Mouse (Mus musculus) stomach, embryonic 15.5 days (tissue): ENCODE measurements around the gene Mtcl1. TPM values are rescaled to one million over a fixed set of nuclear protein-coding genes. Genes with fewer than 3 reads are reported as not detected.

ENCODE experiments used
- ATAC-seq: fragments of 200-750 bp; cut with Nextera tagmentation; 2 replicates; pipeline ENCODE4 v1.8.0; 2017; ENCODE audit warnings: low read depth, moderate number of reproducible peaks, moderate TSS enrichment; ENCODE audit not compliant: insufficient read depth, low FRiP score
- H3K27ac ChIP-seq: fragments of 300-500 bp; sonication (generic); 2 replicates; pipeline ENCODE4 v1.5.1; 2015; ENCODE audit warnings: mild to moderate bottlenecking, inconsistent platforms
- H3K27me3 ChIP-seq: fragments of 300-500 bp; sonication (generic); replicated peaks from 2 replicates; pipeline ENCODE4 v1.6.1; 2015; ENCODE audit warnings: inconsistent platforms
- H3K36me3 ChIP-seq: fragments of 300-500 bp; sonication (generic); 2 replicates; pipeline ENCODE4 v1.6.1; 2015; ENCODE audit warnings: inconsistent platforms
- H3K4me1 ChIP-seq: fragments of 300-500 bp; sonication (generic); 2 replicates; pipeline ENCODE4 v1.6.1; 2015; ENCODE audit warnings: inconsistent platforms
- H3K4me2 ChIP-seq: fragments of 300-500 bp; sonication (generic); 2 replicates; pipeline ENCODE4 v1.6.1; 2015; ENCODE audit warnings: mild to moderate bottlenecking, inconsistent platforms
- H3K4me3 ChIP-seq: fragments of 300-500 bp; sonication (generic); replicated peaks from 2 replicates; pipeline ENCODE4 v1.5.1; 2015; ENCODE audit warnings: inconsistent platforms
- H3K9ac ChIP-seq: fragments of 300-500 bp; sonication (generic); 2 replicates; pipeline ENCODE4 v1.6.1; 2015; ENCODE audit warnings: inconsistent platforms
- H3K9me3 ChIP-seq: fragments of 300-500 bp; sonication (generic); 2 replicates; pipeline ENCODE4 v1.6.1; 2016; ENCODE audit warnings: inconsistent platforms
- WGBS: fragments of 180-500 bp; shearing (Covaris S2); methylation state at CpG from one replicate; pipeline ENCODE4 v1.1.7; 2015; 5-methylcytosine and 5-hydroxymethylcytosine counted together
- polyA plus RNA-seq: library from polyadenylated mRNA; unstranded; fragments of >200 nt; fragmentation: Nextera tagmentation; extraction: Ambion mirVana; gene quantifications from 2 replicates; pipeline ENCODE4 v1.2.1, GENCODE M21; 2015

Gene Mtcl1
- polyA plus RNA-seq = 6.1 and 7.2 TPM in 2 replicates

DNA sequence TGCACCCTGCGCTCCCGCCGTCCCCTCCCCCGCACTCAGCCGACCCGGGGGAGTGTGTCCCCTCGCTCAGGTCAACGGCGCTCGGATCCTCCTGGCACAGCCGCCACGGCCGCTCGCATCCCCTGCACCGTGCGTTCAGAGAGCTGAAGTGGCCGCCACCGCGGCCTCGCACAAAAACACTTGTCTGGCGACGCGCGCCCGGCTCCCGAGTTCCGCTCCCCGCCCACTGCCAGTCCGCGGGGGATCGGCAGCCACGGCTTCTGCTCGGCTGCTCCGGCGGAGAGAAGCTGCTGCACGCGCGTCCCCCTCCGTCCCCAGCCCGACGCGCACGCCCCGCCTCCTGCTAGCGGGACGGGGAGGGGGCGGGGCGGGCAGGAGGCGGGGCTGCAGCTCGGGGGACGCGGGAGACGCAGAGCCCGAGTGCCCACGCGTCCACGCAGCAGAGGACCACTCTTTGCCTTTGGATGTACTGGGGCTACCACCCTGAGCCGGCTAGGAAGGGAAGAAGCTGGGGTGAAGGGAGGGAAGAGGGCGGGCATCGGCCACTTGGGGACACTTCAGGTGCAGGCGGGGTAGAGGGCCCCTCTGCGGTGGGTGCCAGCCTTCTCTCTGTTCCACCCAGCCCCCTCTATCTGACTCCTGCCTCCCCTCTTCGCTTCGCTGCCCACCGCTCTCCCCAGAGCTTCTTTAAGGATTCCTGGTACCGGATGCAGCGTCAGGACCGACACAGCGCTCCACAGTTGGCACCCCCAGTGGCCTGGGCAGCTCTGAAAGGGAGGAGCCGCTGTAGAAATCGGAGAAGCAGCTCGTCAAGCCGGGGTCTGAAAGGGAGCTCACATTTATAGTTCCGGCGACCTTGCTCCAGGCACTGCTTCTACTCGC lies at the start of gene Mtcl1:
TSS of gene Mtcl1 (minus strand) at position 291 of the 882 bp plus-strand sequence.
- H3K9me3 ChIP-seq = no peaks in the 10 kb centered on the region
- H3K27ac ChIP-seq = peak within 1 kb of the TSS; percentile 58; the same call in 1 of the 2 replicates
- H3K4me2 ChIP-seq = peak within 1 kb of the TSS; percentile 98
- peak within 1 kb of the TSS; percentile 71 for H3K4me3 ChIP-seq
- peak within 1 kb of the TSS; percentile 51 for H3K9ac ChIP-seq
- ATAC-seq = peak; percentile 73
- peaks cover 39% of the 10 kb centered on the region; the same call in 1 of the 2 replicates for H3K27me3 ChIP-seq
- under 1% methylated on average over 65 of the region's 76 CpGs for WGBS
- peaks cover 23% of the 10 kb centered on the region for H3K4me1 ChIP-seq
- H3K36me3 ChIP-seq = no peaks in the 10 kb centered on the region

GRCm38 (mm10) chr17:66498598-66498997 lies 49.0 kb upstream of the Mtcl1 start:
- Histone ChIP-seq H3K9ac (no peak overlapping the region), H3K36me3 (peaks cover 51% of the 10 kb centered on the region), H3K27ac (no peak overlapping the region), H3K4me3 (no peak overlapping the region), H3K27me3 (no peaks in the 10 kb centered on the region), H3K4me1 (no peaks in the 10 kb centered on the region), H3K9me3 (no peaks in the 10 kb centered on the region), H3K4me2 (no peak overlapping the region)
- 82% methylated on average over 14 of the region's 14 CpGs for WGBS
- ATAC-seq = no peak

- no peak for ATAC-seq
- Histone ChIP-seq H3K36me3 (peaks cover 51% of the 10 kb centered on the region), H3K27me3 (no peaks in the 10 kb centered on the region), H3K4me3 (no peak overlapping the region), H3K4me1 (no peaks in the 10 kb centered on the region), H3K4me2 (no peak overlapping the region), H3K9ac (no peak overlapping the region), H3K9me3 (no peaks in the 10 kb centered on the region), H3K27ac (no peak overlapping the region)
- 86% methylated on average over 9 of the region's 9 CpGs for WGBS
Measured at GRCm38 (mm10) chr17:66496589-66496988, 47.0 kb upstream of the Mtcl1 start.

DNA sequence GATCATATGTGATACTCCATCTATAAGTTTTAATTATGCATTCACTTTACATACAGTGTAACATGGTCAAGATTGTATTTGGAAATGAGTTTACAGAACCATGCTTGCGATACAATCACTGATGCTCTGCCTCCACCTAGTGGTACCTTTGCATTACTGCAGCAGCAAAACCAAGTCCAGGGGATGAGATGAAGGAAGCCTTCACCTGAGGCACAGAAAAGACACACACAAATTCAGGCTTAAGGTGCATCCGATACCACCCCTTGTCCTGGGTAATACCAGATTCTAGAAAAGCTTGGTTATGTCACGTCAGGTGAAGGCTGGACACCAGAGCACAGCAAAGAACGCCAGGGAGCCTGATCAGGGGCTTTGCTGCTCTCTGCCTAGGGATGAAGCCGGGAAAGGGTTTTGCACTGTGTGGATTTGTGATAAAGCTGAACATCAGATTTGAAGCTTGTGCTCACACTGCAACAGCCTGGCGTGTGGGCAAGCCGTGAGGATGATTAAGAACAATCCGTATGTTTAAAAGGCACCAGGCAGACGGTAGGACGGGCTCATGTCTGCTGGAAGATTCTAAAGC lies 40.6 kb upstream of the Mtcl1 start:
- no peak overlapping the region for H3K4me2 ChIP-seq
- no peaks in the 10 kb centered on the region for H3K9me3 ChIP-seq
- no peaks in the 10 kb centered on the region for H3K4me1 ChIP-seq
- no peaks in the 10 kb centered on the region for H3K27me3 ChIP-seq
- 36% methylated on average over 10 of the region's 10 CpGs for WGBS
- no peak for ATAC-seq
- no peak overlapping the region for H3K27ac ChIP-seq
- no peak overlapping the region for H3K4me3 ChIP-seq
- peaks cover 8% of the 10 kb centered on the region for H3K36me3 ChIP-seq
- H3K9ac ChIP-seq = no peak overlapping the region

DNA sequence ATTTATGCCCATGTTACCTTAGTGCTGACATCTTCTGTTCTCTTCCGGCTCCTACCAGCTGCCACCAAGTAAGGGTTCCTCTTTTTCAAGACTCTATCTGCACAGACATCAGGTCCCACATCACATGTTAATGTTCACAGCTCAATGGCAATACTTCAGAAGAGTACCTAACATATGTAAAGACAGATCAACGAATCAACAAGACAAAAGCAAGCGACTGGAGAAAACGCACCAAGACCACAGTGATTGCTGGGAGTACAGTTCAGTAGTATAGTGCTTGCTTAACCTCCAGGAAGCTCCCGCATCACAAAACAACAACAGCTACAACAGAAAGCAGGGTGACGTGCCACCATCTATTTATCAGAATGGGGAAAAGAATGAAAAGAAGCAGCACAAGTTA lies 37.0 kb upstream of the Mtcl1 start:
- H3K4me2 ChIP-seq = no peak overlapping the region
- no peak for ATAC-seq
- H3K27ac ChIP-seq = no peak overlapping the region
- no peaks in the 10 kb centered on the region for H3K36me3 ChIP-seq
- no peaks in the 10 kb centered on the region for H3K27me3 ChIP-seq
- no peaks in the 10 kb centered on the region for H3K9me3 ChIP-seq
- H3K9ac ChIP-seq = no peak overlapping the region
- 89% methylated on average over 6 of the region's 6 CpGs for WGBS
- no peaks in the 10 kb centered on the region for H3K4me1 ChIP-seq
- H3K4me3 ChIP-seq = no peak overlapping the region

GRCm38 (mm10) chr17:66485742-66486141 lies 36.2 kb upstream of the Mtcl1 start:
- H3K4me3 ChIP-seq = no peak overlapping the region
- H3K4me1 ChIP-seq = no peaks in the 10 kb centered on the region
- H3K4me2 ChIP-seq = no peak overlapping the region; the same call in none of the 2 replicates
- no peaks in the 10 kb centered on the region for H3K27me3 ChIP-seq
- WGBS = 14% methylated on average over 11 of the region's 11 CpGs
- H3K27ac ChIP-seq = no peak overlapping the region
- H3K9me3 ChIP-seq = no peaks in the 10 kb centered on the region
- H3K36me3 ChIP-seq = no peaks in the 10 kb centered on the region
- H3K9ac ChIP-seq = no peak overlapping the region
- no peak for ATAC-seq

DNA sequence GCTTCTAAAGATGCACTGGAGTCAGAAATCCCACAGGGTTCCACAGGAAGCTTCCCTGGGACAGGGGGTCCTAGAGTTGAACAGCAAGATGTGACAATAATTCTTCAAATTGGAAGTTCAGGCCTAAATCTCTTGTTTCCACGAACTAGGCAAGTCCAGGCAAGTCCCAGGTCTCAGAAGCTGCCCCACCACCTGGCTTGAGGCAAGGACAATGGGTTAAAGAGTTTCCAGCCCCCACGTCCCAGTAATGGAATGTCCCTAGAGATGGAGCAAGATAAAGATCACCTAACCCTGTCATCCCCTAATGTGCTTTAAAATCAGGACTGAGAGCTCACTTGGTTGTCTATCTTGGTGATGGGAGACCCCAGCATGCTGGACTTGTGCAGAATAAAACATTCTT lies 35.4 kb upstream of the Mtcl1 start:
- no peaks in the 10 kb centered on the region for H3K9me3 ChIP-seq
- WGBS = 61% methylated on average over 2 of the region's 2 CpGs
- H3K9ac ChIP-seq = no peak overlapping the region
- H3K27me3 ChIP-seq = no peaks in the 10 kb centered on the region
- no peaks in the 10 kb centered on the region for H3K4me1 ChIP-seq
- H3K4me3 ChIP-seq = no peak overlapping the region
- ATAC-seq = no peak
- no peak overlapping the region for H3K27ac ChIP-seq
- no peak overlapping the region for H3K4me2 ChIP-seq
- no peaks in the 10 kb centered on the region for H3K36me3 ChIP-seq

DNA sequence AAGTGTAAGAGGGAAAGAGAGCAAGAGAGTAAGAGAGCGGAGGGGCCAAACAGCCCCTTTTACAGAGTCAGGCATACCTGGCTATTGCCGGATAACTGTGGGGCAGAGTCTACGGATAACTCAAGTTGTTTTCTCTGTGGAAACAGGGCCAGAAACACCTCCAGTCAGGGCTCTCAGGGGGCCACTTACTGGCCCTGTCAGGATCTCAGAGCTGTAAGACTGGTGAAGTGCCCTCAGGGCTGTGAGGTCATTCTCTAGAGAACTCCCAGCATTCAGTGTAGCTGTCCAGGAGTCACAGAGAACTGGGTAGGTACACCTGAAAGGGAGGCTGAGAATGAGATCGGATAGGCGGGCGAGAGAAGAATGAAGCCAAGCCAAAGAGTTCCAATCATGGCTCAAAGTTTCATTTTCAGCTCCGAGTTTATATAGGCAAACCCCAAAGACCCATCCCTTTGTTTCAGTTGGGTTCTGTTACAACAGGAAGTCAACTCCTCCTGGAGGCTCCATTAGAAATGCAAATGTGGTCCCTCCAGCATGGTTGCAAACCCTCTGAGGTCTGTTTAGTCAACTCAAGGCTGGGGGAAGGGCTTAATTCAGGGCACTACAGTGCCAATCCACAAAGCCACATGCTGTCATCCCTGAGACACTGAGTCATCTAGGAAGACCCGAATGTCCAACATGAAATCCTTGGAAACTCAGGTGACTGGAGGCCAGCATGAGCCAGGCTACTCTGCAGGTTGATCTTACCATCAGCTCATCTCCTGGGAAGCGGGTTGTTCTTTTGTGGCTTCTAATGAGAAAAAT lies 34.3 kb upstream of the Mtcl1 start:
- Histone ChIP-seq H3K27ac (no peak overlapping the region), H3K36me3 (no peaks in the 10 kb centered on the region), H3K4me2 (no peak overlapping the region), H3K27me3 (no peaks in the 10 kb centered on the region), H3K9ac (no peak overlapping the region), H3K9me3 (no peaks in the 10 kb centered on the region), H3K4me1 (no peaks in the 10 kb centered on the region), H3K4me3 (no peak overlapping the region)
- 85% methylated on average over 9 of the region's 9 CpGs for WGBS
- ATAC-seq = no peak

DNA sequence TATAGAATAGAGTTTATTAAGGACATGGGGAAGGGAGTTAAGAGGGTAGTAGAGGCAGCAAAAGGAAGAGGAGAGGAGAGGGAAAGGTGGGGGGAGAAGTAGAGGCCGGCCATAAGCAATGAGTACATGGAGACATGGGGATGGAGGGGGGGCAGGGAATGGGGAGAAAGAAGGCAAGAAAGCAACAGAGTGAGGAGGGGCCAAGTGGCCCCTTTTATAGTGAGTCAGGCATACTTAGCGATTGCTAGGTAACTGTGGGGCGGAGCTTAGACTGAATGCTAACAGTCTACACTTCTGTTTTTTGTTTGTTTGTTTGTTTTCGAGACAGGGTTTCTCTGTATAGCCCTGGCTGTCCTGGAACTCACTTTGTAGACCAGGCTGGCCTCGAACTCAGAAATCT lies 31.7 kb upstream of the Mtcl1 start:
- H3K36me3 ChIP-seq = no peaks in the 10 kb centered on the region
- H3K27me3 ChIP-seq = no peaks in the 10 kb centered on the region
- no peak overlapping the region for H3K4me3 ChIP-seq
- no peaks in the 10 kb centered on the region for H3K9me3 ChIP-seq
- no peak overlapping the region for H3K27ac ChIP-seq
- no peak for ATAC-seq
- no peaks in the 10 kb centered on the region for H3K4me1 ChIP-seq
- no peak overlapping the region for H3K4me2 ChIP-seq
- WGBS = 75% methylated on average over 5 of the region's 5 CpGs
- H3K9ac ChIP-seq = no peak overlapping the region

DNA sequence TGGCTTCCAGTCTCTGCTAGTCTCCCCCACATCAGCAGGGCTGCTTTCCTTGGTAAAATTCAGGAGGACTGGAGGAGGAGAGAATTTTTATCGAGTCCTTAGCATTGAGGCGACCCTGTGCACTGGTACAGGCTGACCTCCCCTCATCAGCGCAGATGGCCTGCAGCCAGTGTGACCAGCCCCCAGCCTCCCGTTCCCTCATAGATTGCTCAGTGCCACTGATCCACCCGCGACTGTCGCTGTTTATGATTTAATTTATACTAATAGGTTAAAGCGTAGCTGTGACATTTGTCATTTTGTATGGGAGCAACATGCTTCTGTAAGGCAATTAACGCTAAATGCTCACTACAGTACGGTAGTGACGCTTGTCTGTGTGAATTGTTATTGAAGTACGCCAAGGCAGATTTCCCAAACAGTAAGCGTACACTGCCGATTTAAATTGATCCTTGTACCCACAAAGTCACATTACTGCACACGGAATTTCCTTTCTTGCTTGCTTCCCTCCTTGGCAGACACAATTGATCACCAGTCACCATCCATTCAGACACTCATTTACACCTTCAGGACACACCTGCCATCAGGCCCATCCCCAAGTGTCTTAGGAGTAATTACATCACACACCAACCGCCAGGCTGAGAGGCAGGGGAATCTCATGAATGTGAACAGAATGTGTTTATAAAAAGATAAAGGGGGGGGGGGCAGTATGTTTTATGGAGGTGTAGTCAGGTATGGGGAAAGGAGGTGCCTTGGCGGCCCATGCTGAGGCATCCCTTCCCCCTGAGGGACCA lies 31.1 kb upstream of the Mtcl1 start:
- Histone ChIP-seq H3K4me2 (peak overlapping the region; percentile 31), H3K36me3 (no peaks in the 10 kb centered on the region), H3K27me3 (no peaks in the 10 kb centered on the region), H3K4me3 (no peak overlapping the region), H3K9ac (no peak overlapping the region), H3K9me3 (no peaks in the 10 kb centered on the region), H3K4me1 (no peaks in the 10 kb centered on the region), H3K27ac (no peak overlapping the region)
- 35% methylated on average over 17 of the region's 17 CpGs for WGBS
- ATAC-seq = no peak

DNA sequence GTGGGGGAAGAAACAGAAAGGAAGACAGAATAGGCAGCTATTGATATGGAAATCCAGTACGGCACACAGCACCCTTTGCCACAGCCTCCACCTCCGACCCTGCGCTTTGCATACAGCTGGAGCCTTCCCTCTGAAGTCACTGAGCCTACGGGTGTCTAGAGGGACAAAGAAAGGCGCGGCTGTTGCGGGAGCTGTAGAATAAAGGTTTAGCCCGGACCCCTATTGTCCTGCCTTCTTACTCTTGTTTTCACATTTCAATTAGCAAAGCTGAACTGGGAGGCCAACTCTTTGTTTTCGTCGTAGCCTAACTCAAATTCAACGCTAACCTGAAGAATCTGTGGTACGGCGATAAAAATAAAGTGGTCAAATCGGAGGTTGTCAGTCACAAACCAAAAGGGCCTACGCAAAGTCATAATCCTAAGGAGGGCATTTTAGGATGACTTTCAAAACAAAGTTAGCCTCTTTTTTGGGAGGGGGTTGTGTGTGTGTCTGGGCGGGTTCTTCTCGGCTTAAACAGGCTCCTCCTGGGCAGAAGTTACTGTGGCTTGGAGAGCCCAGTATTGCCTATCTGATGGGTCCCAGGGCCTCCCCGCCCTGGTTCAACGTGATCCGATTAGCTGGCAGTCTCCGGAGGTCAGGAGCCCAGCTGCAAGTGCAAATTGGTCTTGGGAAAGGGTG lies 30.4 kb upstream of the Mtcl1 start:
- H3K9me3 ChIP-seq = no peaks in the 10 kb centered on the region
- H3K4me3 ChIP-seq = 0 out of 2 replicates have a peak overlapping the region, but pooled peaks have one; percentile 5
- H3K4me1 ChIP-seq = no peaks in the 10 kb centered on the region
- H3K27me3 ChIP-seq = no peaks in the 10 kb centered on the region
- no peak overlapping the region for H3K9ac ChIP-seq
- H3K36me3 ChIP-seq = no peaks in the 10 kb centered on the region
- peak; percentile 56 for ATAC-seq
- H3K4me2 ChIP-seq = peak overlapping the region; percentile 31
- no peak overlapping the region for H3K27ac ChIP-seq
- WGBS = 23% methylated on average over 21 of the region's 21 CpGs
